In genomic region chr17:85614722-85615331, GRCm38 (mm10) we compare ENCODE assay signal across 14 mouse cellular contexts. TPM values are rescaled to one million over a fixed set of nuclear protein-coding genes. Genes with fewer than 3 reads are reported as not detected.
A peak's percentile ranks its signal among the peaks of the same experiment; 100 is the strongest.
DNase-seq lines count a peak whose midpoint lies in the region; ATAC-seq and TF ChIP-seq lines count a peak whose summit lies in the region.
"Had no signal": no experiment of that assay in that cellular context is flagged by ENCODE, and none has a peak within 500 bp of the region (broad histone marks: within the 10 kb centered on the region; RNA-seq: fewer than 3 reads in every experiment).

No protein-coding gene starts in this region.

- H3K27me3 ChIP-seq in hindbrain, embryonic 11.5 days (ENCODE audit: control insufficient read depth, insufficient read depth, low read length): peaks cover 98% of the 10 kb centered on the region
- peaks cover 100% of the 10 kb centered on the region for H3K27me3 ChIP-seq in hindbrain, postnatal 0 days (ENCODE audit: insufficient read depth, low read length)
- H3K27me3 ChIP-seq in hindbrain, embryonic 12.5 days: peaks cover 100% of the 10 kb centered on the region
- H3K27me3 ChIP-seq in midbrain, embryonic 16.5 days (ENCODE audit: control insufficient read depth, insufficient read depth, low read depth, low read length): peaks cover 88% of the 10 kb centered on the region

- no peak overlapping the region for H3K4me2 ChIP-seq in hindbrain, embryonic 11.5 days (replicated peaks; ENCODE audit: low read depth, low read length)
- no peak overlapping the region for H3K4me2 ChIP-seq in hindbrain, postnatal 0 days (ENCODE audit: low read depth, low read length)
- 0 out of 2 replicates have a peak overlapping the region, but pooled peaks have one; percentile 19 for H3K4me2 ChIP-seq in hindbrain, embryonic 12.5 days (replicated peaks)
- H3K4me2 ChIP-seq in midbrain, embryonic 16.5 days (ENCODE audit: low read length): peak overlapping the region; percentile 54

- no peak for TF ChIP-seq CTCF in hindbrain, postnatal 0 days (IDR thresholded peaks at IDR 0.05; ENCODE audit: low read depth)

- H3K36me3 ChIP-seq in hindbrain, embryonic 11.5 days (ENCODE audit: control insufficient read depth, insufficient read depth, low read length): no peaks in the 10 kb centered on the region
- H3K36me3 ChIP-seq in hindbrain, postnatal 0 days (ENCODE audit: insufficient read depth, low read length): no peaks in the 10 kb centered on the region
- H3K36me3 ChIP-seq in hindbrain, embryonic 12.5 days: no peaks in the 10 kb centered on the region
- no peaks in the 10 kb centered on the region for H3K36me3 ChIP-seq in midbrain, embryonic 16.5 days (ENCODE audit: control insufficient read depth, insufficient read depth, low read length)

- H3K4me1 ChIP-seq in hindbrain, embryonic 11.5 days (replicated peaks; ENCODE audit: control insufficient read depth, insufficient read depth, low read length): no peaks in the 10 kb centered on the region; the same call in 1 of the 2 replicates
- no peaks in the 10 kb centered on the region for H3K4me1 ChIP-seq in hindbrain, postnatal 0 days (ENCODE audit: insufficient read depth, low read length)
- H3K4me1 ChIP-seq in hindbrain, embryonic 12.5 days: peaks cover 6% of the 10 kb centered on the region
- peaks cover 3% of the 10 kb centered on the region; the same call in 1 of the 2 replicates for H3K4me1 ChIP-seq in midbrain, embryonic 16.5 days (ENCODE audit: control insufficient read depth, insufficient read depth, low read length)

- DNase-seq in hindbrain, embryonic 11.5 days (ENCODE audit: low spot score): peak; percentile 59
- DNase-seq in hindbrain, postnatal 0 days (ENCODE audit: low spot score): no peak
- DNase-seq in embryo, embryonic 9.5 days (ENCODE audit: extremely low spot score): peak; percentile 45
- no peak for DNase-seq in cerebellum, adult 9-10 months
- no peak for DNase-seq in lung, postnatal 36 days
- no peak for DNase-seq in thymus, postnatal 14 days
- DNase-seq: gastrocnemius, postnatal 10 days; kidney, adult 8-10 months; lung, adult 18-20 months; right cerebral cortex, adult 18-20 months had no signal

- WGBS in hindbrain, embryonic 11.5 days: 0% methylated on average over 34 of the region's 38 CpGs
- WGBS in hindbrain, postnatal 0 days: under 1% methylated on average over 37 of the region's 38 CpGs
- under 1% methylated on average over 38 of the region's 38 CpGs for WGBS in hindbrain, embryonic 12.5 days
- WGBS in midbrain, embryonic 16.5 days: under 1% methylated on average over 38 of the region's 38 CpGs

- ATAC-seq in hindbrain, embryonic 11.5 days (ENCODE audit: low FRiP score): no peak
- no peak for ATAC-seq in hindbrain, postnatal 0 days
- ATAC-seq in hindbrain, embryonic 12.5 days (ENCODE audit: low FRiP score): no peak
- no peak for ATAC-seq in midbrain, embryonic 16.5 days

- H3K27ac ChIP-seq in hindbrain, embryonic 11.5 days (ENCODE audit: low read depth, low read length): no peak overlapping the region
- H3K27ac ChIP-seq in hindbrain, postnatal 0 days: no peak overlapping the region
- no peak overlapping the region for H3K27ac ChIP-seq in hindbrain, embryonic 12.5 days
- H3K27ac ChIP-seq in midbrain, embryonic 16.5 days (ENCODE audit: low read length): peak overlapping the region; percentile 71

- no peak overlapping the region for H3K9ac ChIP-seq in hindbrain, embryonic 11.5 days (ENCODE audit: low read depth, low read length)
- no peak overlapping the region for H3K9ac ChIP-seq in hindbrain, postnatal 0 days (replicated peaks; ENCODE audit: low read length)
- H3K9ac ChIP-seq in hindbrain, embryonic 12.5 days: no peak overlapping the region
- peak overlapping the region; percentile 49 for H3K9ac ChIP-seq in midbrain, embryonic 16.5 days (ENCODE audit: low read depth, low read length)

- no peaks in the 10 kb centered on the region for H3K9me3 ChIP-seq in hindbrain, embryonic 11.5 days (ENCODE audit: control insufficient read depth, low read length)
- no peaks in the 10 kb centered on the region for H3K9me3 ChIP-seq in hindbrain, postnatal 0 days (ENCODE audit: low read length)
- no peaks in the 10 kb centered on the region for H3K9me3 ChIP-seq in hindbrain, embryonic 12.5 days (replicated peaks)
- H3K9me3 ChIP-seq in midbrain, embryonic 16.5 days (replicated peaks; ENCODE audit: control insufficient read depth, low read length, poor library complexity, severe bottlenecking): no peaks in the 10 kb centered on the region

- no peak overlapping the region for H3K4me3 ChIP-seq in hindbrain, embryonic 11.5 days (ENCODE audit: low read depth, low read length)
- H3K4me3 ChIP-seq in hindbrain, postnatal 0 days (ENCODE audit: low read length): no peak overlapping the region
- H3K4me3 ChIP-seq in hindbrain, embryonic 12.5 days: 0 out of 2 replicates have a peak overlapping the region, but pooled peaks have one; percentile 2
- peak overlapping the region; percentile 24 for H3K4me3 ChIP-seq in midbrain, embryonic 16.5 days (ENCODE audit: low read depth, low read length)

RNA-seq across cellular contexts. Expression of gene Six3, which starts 1.4 kb away (rescaled TPM):
- polyA plus RNA-seq in hindbrain, embryonic 11.5 days (2014; fragmentation: Nextera tagmentation; extraction: Ambion mirVana): 0.09 and 0.18 TPM in 2 replicates
- total RNA-seq in hindbrain, postnatal 0 days (2014; rRNA removed): 0.63 and 0.86 TPM in 2 replicates
- 1.1 TPM in 1 of 2 replicates, not detected in the other for polyA plus RNA-seq in hindbrain, postnatal 0 days (2015; fragmentation: Nextera tagmentation; extraction: Ambion mirVana)
- 0.45 and 0.68 TPM in 2 replicates for polyA plus RNA-seq in hindbrain, embryonic 12.5 days (2016; fragmentation: Nextera tagmentation; extraction: Ambion mirVana)
- polyA plus RNA-seq in midbrain, embryonic 16.5 days (2015; fragmentation: Nextera tagmentation; extraction: Ambion mirVana): 19.1 and 24.2 TPM in 2 replicates
- total RNA-seq: CH12.LX; gastrocnemius, postnatal 10 days had no signal
- polyA plus RNA-seq: testis, adult 2 months had no signal

Comparison
In these comparisons a context has a peak if more than half of its experiments do, and no peak if none do; other contexts are left out.
1. DNase-seq: peak in hindbrain, embryonic 11.5 days (single experiment) and embryo, embryonic 9.5 days (single experiment); none in hindbrain, postnatal 0 days (single experiment), cerebellum, adult 9-10 months (single experiment), lung, postnatal 36 days (single experiment) and thymus, postnatal 14 days (single experiment).
2. H3K4me2 ChIP-seq: peak in hindbrain, embryonic 12.5 days (single experiment) and midbrain, embryonic 16.5 days (single experiment); none in hindbrain, embryonic 11.5 days (single experiment) and hindbrain, postnatal 0 days (single experiment).
3. H3K4me3 ChIP-seq: peak in hindbrain, embryonic 12.5 days (single experiment) and midbrain, embryonic 16.5 days (single experiment); none in hindbrain, embryonic 11.5 days (single experiment) and hindbrain, postnatal 0 days (single experiment).